Mouse (Mus musculus): ENCODE measurements around the gene Tarbp1. TPM values are rescaled to one million over a fixed set of nuclear protein-coding genes. Genes with fewer than 3 reads are reported as not detected.

Gene Tarbp1
- total RNA-seq, 1 experiment, result 9.5 TPM

DNA sequence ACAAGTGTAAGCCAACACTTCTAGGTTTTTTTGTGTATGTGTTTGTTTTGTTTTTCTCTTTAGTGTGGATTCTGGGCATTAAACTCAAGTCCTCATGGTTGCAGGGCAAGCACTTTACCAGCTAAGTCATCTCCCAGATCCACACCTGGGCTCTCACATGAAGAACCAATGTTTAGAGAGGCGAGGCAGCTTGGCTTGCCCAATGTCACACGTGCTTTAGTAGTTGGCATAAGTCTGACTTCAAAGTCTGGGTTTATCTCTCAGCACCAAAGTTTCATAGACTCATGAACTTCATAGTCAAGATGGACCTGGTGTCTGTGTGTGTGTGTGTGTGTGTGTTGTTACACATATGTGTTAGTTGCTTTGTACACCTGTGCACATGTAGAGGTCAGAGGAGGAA is 24.5 kb upstream of the Tarbp1 start:
- peaks cover 0 to 8% of the 10 kb centered on the region in 2 experiments; a peak in 2 of 4 replicates for H3K4me1 ChIP-seq (ENCODE audit: control insufficient read depth in 2 of 2, insufficient read depth in 2 of 2, low read length in 2 of 2, poor library complexity in 1 of 2)
- no peak for DNase-seq (ENCODE audit: low read depth, low spot score)
- in situ Hi-C loops (cut with MboI; ENCODE audit: low sequenced_read_pairs in 2 of 2, unreplicated experiment in 2 of 2), result loop anchor here in 1 of 2 experiments (25.0 kb wide), 1 partner anchor 388 kb away; no protein-coding TSS in a partner anchor
- no peak overlapping the region for H3K9ac ChIP-seq (ENCODE audit: insufficient read depth, low read depth, low read length, poor library complexity, severe bottlenecking)
- no peak for TF ChIP-seq HCFC1 (IDR thresholded peaks at IDR 0.05; ENCODE audit: borderline replicate concordance, insufficient read depth, low read length)
- TF ChIP-seq ZNF384 (IDR thresholded peaks at IDR 0.05; ENCODE audit: low read depth, low read length), result no peak
- TF ChIP-seq CHD2 (IDR thresholded peaks at IDR 0.05; ENCODE audit: low read depth, low read length), result no peak
- TF ChIP-seq ZC3H11A (IDR thresholded peaks at IDR 0.05; ENCODE audit: borderline replicate concordance, low read depth, low read length), result no peak
- no peak for TF ChIP-seq MAFK (IDR thresholded peaks at IDR 0.05; ENCODE audit: insufficient read depth, low read depth, low read length)
- H3K4me3 ChIP-seq (ENCODE audit: insufficient read depth in 1 of 2, low read depth in 1 of 2, low read length in 2 of 2, poor library complexity in 1 of 2, severe bottlenecking in 1 of 2), result no peak overlapping the region
- no peak overlapping the region for H3K27ac ChIP-seq (ENCODE audit: insufficient read depth, low read depth, low read length, poor library complexity, severe bottlenecking)
- no peaks in the 10 kb centered on the region for H3K9me3 ChIP-seq (ENCODE audit: control insufficient read depth, insufficient read depth, low read depth, low read length)
- no peaks in the 10 kb centered on the region for H3K36me3 ChIP-seq (ENCODE audit: control insufficient read depth, insufficient read depth, low read length, poor library complexity, severe bottlenecking)

DNA sequence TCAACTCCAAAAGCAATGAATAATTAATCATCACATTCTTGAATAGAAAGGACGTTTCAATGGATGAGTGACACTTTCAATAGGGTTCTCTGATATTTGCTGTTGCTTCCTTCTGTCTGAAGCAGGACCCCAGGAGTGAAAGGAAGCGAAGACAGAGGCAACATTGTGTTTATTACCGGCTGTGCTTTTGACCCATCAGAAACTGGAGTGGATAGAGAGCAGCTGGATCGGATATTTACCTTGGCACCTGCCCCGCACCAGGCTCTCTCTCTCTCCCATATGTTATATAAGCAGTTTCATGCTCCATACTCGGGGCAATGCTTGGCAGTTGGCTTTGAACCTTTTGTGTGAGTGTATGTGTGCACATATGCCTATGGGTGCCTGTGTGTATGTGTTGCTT is 23.6 kb upstream of the Tarbp1 start:
- Histone ChIP-seq H3K9ac (ENCODE audit: insufficient read depth, low read depth, low read length, poor library complexity, severe bottlenecking) (no peak overlapping the region), H3K27ac (ENCODE audit: insufficient read depth, low read depth, low read length, poor library complexity, severe bottlenecking) (no peak overlapping the region), H3K36me3 (ENCODE audit: control insufficient read depth, insufficient read depth, low read length, poor library complexity, severe bottlenecking) (no peaks in the 10 kb centered on the region), H3K4me3 (ENCODE audit: insufficient read depth in 1 of 2, low read depth in 1 of 2, low read length in 2 of 2, poor library complexity in 1 of 2, severe bottlenecking in 1 of 2) (no peak overlapping the region), H3K9me3 (ENCODE audit: control insufficient read depth, insufficient read depth, low read depth, low read length) (no peaks in the 10 kb centered on the region), H3K4me1 (ENCODE audit: control insufficient read depth in 2 of 2, insufficient read depth in 2 of 2, low read length in 2 of 2, poor library complexity in 1 of 2) (peaks cover 0 to 5% of the 10 kb centered on the region in 2 experiments; a peak in 2 of 4 replicates)
- DNase-seq (ENCODE audit: low read depth, low spot score), result no peak
- no peak for TF ChIP-seq ZNF384 (IDR thresholded peaks at IDR 0.05; ENCODE audit: low read depth, low read length)
- no peak for TF ChIP-seq ZC3H11A (IDR thresholded peaks at IDR 0.05; ENCODE audit: borderline replicate concordance, low read depth, low read length)
- TF ChIP-seq CHD2 (IDR thresholded peaks at IDR 0.05; ENCODE audit: low read depth, low read length), result no peak
- TF ChIP-seq MAFK (IDR thresholded peaks at IDR 0.05; ENCODE audit: insufficient read depth, low read depth, low read length), result no peak
- TF ChIP-seq HCFC1 (IDR thresholded peaks at IDR 0.05; ENCODE audit: borderline replicate concordance, insufficient read depth, low read length), result no peak
- in situ Hi-C loops (cut with MboI; ENCODE audit: low sequenced_read_pairs in 2 of 2, unreplicated experiment in 2 of 2), result loop anchor here in 1 of 2 experiments (25.0 kb wide), 1 partner anchor 389 kb away; no protein-coding TSS in a partner anchor

DNA sequence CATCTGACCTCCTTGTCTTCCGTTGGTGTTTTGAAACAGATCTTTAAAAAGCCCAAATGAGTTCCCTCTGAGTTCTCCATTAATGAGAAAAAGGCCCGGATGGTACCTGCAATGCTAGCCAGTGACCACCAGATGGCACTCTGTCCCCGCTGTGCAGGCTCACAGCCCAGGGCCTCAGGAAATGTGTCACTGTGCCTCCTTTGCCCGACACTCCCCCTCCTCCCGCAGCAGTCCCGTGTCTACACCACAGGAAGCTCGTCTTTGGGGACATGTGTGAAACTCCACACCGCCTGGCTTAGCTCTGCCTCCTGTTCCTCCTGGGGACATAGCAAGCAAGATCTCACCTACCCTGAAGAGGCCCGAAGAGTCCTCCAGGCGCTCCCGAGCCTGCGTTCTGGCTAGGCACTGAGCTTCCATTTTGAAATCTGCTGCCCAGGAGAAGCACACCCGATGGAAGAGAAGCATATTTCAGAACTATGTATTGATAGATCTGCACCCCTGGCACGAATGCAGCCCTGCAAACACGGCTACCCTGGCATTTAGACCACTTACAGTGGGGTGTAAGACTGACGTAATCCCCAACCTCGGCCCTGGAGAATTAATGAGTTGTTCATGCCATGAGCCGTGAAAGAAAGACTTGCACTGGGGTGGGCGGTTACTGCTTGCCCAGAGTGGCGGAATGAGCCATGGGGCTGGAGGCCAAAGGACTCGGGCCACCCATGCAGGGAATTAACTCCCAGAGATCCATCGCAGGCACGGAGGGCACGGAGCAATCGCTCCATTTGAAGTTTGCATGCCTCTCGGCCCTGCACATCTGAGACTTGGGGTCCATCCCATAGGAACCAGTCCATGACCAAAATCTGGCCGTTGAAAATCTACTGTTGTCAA is 22.9 kb upstream of the Tarbp1 start:
- H3K9me3 ChIP-seq (ENCODE audit: control insufficient read depth, insufficient read depth, low read depth, low read length), result no peaks in the 10 kb centered on the region
- H3K27ac ChIP-seq (ENCODE audit: insufficient read depth, low read depth, low read length, poor library complexity, severe bottlenecking), result no peak overlapping the region
- H3K36me3 ChIP-seq (ENCODE audit: control insufficient read depth, insufficient read depth, low read length, poor library complexity, severe bottlenecking), result no peaks in the 10 kb centered on the region
- in situ Hi-C loops (cut with MboI; ENCODE audit: low sequenced_read_pairs in 2 of 2, unreplicated experiment in 2 of 2), result loop anchor here in 1 of 2 experiments (25.0 kb wide), 1 partner anchor 390 kb away; no protein-coding TSS in a partner anchor
- TF ChIP-seq MAFK (IDR thresholded peaks at IDR 0.05; ENCODE audit: insufficient read depth, low read depth, low read length) (no peak), ZC3H11A (IDR thresholded peaks at IDR 0.05; ENCODE audit: borderline replicate concordance, low read depth, low read length) (peak; percentile 99)
- DNase-seq (ENCODE audit: low read depth, low spot score), result peak; percentile 86
- H3K4me1 ChIP-seq (ENCODE audit: control insufficient read depth in 2 of 2, insufficient read depth in 2 of 2, low read length in 2 of 2, poor library complexity in 1 of 2), result peaks cover 0 to 5% of the 10 kb centered on the region in 2 experiments; a peak in 2 of 4 replicates
- peak overlapping the region; percentile 48 to 62 for H3K4me3 ChIP-seq (ENCODE audit: insufficient read depth in 1 of 2, low read depth in 1 of 2, low read length in 2 of 2, poor library complexity in 1 of 2, severe bottlenecking in 1 of 2)
- H3K9ac ChIP-seq (ENCODE audit: insufficient read depth, low read depth, low read length, poor library complexity, severe bottlenecking), result peak overlapping the region; percentile 67; the same call in 1 of the 2 replicates

DNA sequence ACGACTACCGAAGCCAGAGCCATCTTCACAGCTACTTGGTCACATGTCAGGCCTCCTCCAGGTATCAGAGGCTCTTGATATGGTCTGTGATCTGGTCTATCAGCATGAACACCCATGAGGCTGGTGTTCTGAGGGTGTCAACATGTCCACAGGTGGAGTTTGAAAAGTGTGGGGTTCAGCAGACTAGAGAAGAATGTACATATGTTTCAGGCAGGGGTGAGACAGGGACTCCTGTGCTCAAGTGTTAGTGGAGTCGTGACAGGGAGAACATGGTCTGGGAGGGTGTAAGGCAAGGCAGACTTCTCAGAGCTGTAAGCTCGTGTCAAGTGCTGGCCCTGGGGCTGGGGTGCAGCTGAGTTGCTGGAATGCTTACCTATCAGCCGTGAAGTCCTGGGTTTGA is 22.1 kb upstream of the Tarbp1 start:
- H3K27ac ChIP-seq (ENCODE audit: insufficient read depth, low read depth, low read length, poor library complexity, severe bottlenecking), result no peak overlapping the region

More for the DNA sequence above, 22.1 kb upstream of the Tarbp1 start:
- H3K36me3 ChIP-seq (ENCODE audit: control insufficient read depth, insufficient read depth, low read length, poor library complexity, severe bottlenecking), result no peaks in the 10 kb centered on the region
- H3K9ac ChIP-seq (ENCODE audit: insufficient read depth, low read depth, low read length, poor library complexity, severe bottlenecking), result peak overlapping the region; percentile 31; the same call in 1 of the 2 replicates
- no peak for TF ChIP-seq MAFK (IDR thresholded peaks at IDR 0.05; ENCODE audit: insufficient read depth, low read depth, low read length)
- TF ChIP-seq CHD2 (IDR thresholded peaks at IDR 0.05; ENCODE audit: low read depth, low read length), result no peak
- TF ChIP-seq ZC3H11A (IDR thresholded peaks at IDR 0.05; ENCODE audit: borderline replicate concordance, low read depth, low read length), result no peak
- TF ChIP-seq ZNF384 (IDR thresholded peaks at IDR 0.05; ENCODE audit: low read depth, low read length), result no peak
- H3K4me1 ChIP-seq (ENCODE audit: control insufficient read depth in 2 of 2, insufficient read depth in 2 of 2, low read length in 2 of 2, poor library complexity in 1 of 2), result peaks cover 0 to 5% of the 10 kb centered on the region in 2 experiments; a peak in 2 of 4 replicates
- no peak overlapping the region for H3K4me3 ChIP-seq (ENCODE audit: insufficient read depth in 1 of 2, low read depth in 1 of 2, low read length in 2 of 2, poor library complexity in 1 of 2, severe bottlenecking in 1 of 2)
- no peak for DNase-seq (ENCODE audit: low read depth, low spot score)
- in situ Hi-C loops (cut with MboI; ENCODE audit: low sequenced_read_pairs in 2 of 2, unreplicated experiment in 2 of 2), result loop anchor here in 1 of 2 experiments (25.0 kb wide), 1 partner anchor 390 kb away; no protein-coding TSS in a partner anchor
- no peaks in the 10 kb centered on the region for H3K9me3 ChIP-seq (ENCODE audit: control insufficient read depth, insufficient read depth, low read depth, low read length)
